Mouse (Mus musculus) 3134 (cell line): ENCODE data around the gene Stub1.

Experiments used
- DNase-seq: peaks from one replicate; pipeline ENCODE4 v3.0.0-alpha.2; 2011; ENCODE audit warnings: low spot score; ENCODE audit not compliant: insufficient read length; ENCODE audit errors: extremely low read depth

The Stub1 gene

DNA sequence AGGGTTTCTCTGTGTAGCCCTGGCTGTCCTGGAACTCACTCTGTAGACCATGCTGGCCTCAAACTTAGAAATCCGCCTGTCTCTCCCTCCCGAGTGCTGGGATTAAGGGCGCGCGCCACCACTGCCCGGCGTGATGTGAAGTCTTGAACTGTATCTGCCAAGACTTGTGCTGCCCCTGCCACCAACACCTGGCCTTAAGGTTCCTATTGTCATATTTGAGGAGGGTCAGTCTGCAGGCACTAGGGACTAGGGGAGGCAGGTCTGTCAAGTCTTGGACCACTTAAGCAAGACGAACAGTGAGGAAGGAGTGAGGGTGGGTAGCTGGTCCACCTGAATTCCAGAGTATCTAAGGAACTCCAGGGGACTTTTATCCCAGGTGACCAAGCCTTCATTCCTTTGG, 36.3 kb upstream of the Stub1 start:
- DNase-seq, result no peak

DNA sequence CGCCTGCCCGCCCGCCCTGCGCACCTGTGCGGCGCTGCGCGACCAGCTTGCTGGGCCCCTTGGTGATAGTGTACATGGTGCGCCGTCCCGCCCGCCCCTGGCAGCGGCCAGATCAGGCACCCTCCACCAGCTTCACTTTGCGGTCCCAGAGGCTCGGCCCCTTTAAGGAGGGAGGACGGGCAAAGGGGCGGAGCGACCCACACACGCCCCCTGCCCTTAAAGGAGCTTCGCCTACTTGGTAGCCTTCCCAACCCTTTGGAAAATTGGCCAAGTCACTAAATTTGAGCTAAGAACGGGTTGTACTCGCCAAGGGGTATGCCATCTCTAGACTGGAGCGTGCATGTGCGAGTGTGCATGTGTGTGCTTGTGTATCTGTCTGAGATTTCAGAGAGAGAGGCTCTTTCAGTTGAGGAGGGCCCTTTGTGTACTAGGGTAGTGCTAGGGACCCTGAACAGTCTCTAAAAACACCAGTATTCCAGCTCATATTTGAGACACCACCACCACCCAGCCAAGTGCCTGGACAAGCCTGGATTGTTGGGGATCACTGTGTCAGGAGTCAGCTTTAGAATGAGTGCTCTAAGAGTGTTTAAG, 35.5 kb upstream of the Stub1 start, which contains the start of gene Mcrip2:
Gene Mcrip2 (minus strand): TSS at position 164 of the 591 bp plus-strand sequence.
- peak; percentile 87 for DNase-seq

DNA sequence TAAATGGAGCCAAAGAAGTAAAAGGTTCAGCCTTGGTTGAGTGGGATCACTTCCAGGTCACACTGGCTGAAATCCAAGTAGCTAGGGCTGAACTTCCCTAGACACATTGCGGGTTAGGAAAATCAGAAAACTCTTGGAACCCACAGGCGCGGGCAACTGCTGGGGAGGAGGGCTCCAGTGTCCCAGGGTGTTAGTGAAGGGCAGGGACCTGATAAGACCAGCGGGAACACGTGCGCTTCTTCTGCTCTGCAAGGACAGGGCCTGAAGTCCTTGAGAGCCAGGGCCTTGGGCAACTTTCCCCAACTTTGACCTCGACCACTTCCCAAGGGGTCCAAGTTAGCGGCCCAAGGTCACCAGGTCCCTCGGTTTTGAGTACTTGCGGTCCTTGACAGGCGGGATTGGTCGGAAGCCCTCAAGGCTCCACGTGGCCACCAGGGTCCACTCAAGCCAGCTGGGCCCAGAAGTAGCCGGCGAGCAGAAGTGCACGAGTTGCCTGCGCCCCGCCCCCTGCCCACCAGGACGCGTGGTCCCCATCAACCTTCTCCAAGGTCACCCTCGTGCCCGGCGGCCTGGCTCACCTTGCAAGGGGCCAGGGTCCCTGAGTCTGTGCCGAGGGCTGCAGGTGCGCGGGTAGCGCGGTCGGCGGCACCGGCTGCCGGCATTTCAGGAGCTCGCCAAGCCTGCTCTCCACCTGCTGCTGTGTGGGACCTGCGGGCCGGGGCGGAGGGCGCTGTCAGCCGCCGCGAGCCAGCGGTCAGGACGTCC, 34.8 kb upstream of the Stub1 start:
- DNase-seq, result peak; percentile 84

DNA sequence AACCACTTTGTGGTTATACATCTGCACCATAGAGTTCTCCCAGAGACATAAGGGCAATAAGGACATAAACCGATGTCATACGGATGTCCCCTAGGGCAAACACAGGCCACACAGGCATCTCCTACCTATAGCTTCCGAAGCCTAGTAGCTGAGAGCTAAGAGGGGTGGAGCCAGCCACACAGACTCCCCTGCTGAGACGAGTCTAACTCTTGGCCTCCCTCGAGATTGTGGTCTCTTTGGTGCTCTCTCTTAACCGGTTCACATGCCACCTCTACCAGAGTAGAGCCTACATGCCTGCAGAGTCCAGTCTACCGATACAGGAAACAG, 34.3 kb upstream of the Stub1 start:
- no peak for DNase-seq

DNA sequence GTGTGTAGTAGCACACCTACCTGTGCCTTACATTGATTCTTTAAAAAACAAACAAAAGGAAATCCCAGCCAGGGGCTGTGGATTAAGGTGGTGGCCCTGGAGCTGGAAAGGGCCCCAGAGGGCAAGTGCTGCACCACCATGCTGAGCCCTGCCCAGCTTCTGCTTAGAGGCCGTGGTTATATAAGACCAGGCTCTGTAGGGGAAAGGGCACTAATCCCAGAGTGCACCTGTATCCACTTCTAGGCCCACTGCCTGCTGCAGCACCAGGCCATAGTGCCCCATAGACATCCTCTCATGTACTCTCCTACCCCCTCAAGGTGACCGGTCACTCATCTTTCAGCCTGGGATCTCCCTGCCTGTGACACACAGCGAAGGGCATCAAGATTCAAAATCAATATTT, 33.0 kb upstream of the Stub1 start:
- no peak for DNase-seq

DNA sequence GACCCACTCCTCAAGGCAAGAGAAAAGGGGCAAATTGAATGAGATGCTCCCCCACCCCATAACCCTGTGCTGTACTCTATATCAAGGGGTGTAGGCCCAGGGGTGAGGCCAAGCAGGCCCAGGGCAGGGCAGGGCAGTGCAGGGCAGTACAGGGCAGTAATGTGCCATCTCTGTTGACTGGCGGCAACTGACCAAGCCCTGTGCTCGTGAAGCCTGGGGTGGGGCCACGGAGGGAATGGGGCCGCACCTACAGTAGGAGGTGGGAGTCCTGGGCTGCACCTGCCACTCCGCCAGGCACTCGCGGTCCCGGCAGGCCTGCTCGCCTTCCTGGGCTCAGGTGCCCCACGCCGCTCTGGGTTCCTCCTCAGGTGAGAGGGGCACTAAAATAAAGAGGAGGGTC, 32.1 kb upstream of the Stub1 start:
- no peak for DNase-seq

DNA sequence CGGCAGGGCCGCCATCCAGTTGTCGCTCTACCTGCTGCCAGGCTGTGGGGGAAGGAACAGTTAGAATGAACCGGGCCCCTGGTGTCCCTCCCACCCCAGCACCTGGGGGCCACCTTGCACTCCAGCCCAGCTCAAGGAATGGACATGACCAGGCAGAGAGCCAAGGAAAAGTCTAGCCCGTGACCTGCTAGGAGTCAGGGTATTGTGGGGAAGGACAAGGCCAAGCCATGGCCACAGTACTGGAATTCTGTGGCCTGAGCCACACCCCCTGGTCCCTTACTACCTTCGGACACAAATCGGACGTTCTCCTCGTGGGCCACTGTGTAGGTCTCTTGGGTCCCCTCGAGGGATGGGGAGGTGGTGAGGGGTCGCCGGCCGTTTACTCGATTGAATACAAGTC, 31.1 kb upstream of the Stub1 start:
- no peak for DNase-seq

DNA sequence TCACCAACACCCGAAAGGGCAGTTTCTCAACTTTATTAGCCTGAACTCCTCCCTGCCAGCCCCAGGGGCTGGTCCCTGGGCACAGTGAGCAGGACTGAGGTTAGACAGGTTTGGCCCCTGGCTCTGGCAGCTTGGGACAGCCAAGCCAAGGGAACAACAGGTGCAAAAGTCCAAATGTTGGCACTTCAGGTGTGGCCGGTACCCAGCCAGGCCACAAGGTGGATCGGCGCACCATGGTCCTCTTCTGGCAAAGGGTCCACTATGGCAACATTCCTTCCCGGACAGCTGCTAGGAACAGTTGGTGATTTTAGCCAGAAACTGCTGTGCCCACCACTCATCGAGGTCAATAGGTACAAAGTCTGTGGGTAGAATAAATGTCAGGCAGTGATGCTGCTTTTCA, 30.5 kb upstream of the Stub1 start:
- no peak for DNase-seq

DNA sequence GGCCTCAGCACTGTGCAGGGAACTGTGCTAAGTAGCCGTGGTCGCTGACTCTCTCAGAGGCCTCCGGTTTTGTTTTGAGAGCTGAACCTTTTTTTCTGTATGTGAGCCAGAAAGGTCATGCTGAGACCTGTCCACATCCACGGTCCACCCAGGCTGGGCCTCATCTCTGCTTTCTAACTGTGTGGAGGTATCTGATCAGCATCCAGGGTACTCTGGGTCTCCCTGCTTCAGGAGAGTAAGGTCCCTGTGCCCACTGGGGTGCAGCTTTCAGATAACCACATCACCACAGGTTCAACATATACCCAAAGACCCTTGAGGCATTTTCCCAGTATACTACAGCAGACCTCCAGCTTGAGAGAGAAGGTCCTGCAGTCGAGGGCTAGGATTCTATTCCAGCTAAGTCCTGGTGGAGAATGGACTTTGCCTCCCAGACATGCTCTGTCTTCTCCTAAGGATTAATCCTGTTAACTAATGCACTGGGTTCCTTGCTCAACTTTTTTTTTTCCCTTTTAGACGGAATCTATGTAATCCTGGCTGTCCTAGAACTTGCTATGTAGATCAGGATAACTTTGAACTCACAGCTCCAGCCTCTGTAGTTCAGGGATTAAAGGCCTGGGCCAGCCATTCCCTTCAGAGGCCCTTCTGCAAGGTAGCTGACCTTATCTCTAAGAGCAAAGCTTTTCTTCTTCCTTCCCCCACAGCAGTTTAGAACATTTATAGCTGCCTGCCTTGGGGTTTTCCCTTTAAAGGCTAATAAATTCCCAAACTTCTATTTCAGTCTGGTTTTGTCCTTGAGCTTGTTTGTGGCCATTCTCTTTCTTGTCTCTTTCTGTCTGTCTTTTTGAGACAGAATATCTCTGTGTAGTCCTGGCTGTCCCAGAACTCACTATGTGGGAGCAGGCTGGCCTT, 28.8 kb upstream of the Stub1 start:
- DNase-seq, result no peak

DNA sequence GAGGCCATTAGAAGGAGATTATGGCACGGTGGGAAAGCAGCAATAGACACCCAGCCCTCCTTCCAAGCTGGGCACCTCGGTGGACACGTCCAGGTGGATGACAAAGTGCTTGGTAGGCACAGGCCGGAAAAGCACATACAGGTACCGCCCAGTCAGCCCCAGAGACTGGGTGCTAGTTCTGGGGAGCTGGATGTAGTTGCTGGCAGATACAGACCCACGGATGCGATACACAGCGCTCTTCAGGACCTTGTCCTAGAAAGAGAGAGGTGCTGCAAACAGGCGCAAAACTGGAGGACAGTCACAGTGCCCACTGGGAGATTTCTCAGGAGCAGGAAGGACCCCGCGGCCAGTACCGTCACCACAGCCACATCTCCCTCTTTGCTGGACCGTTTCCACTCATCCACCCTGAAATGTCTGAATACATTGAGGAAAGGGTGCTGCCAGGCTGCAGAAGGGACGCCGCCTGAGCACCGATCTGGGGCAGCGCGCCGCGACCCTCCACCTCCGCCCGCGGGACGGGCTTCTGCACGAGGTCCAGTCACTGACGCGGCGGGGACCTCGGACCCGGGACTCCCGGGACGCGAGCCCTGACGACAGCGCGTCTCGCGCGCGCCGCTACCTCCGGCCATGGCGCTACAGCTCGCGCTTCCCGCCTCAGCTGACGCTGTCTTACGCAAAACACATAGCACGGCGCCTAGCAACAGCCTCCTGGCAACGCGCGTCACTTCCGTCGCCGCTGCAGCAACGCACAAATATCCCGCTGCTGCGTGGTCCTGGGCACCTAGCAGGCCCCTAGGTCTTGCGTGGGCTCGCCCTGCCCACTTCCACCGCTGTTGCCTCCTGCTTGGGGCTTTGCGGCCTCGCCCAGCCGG, 27.9 kb upstream of the Stub1 start, which contains the start of gene Wdr90:
Gene Wdr90 (minus strand): TSS at position 670 of the 872 bp plus-strand sequence.
- peak; percentile 97 for DNase-seq

DNA sequence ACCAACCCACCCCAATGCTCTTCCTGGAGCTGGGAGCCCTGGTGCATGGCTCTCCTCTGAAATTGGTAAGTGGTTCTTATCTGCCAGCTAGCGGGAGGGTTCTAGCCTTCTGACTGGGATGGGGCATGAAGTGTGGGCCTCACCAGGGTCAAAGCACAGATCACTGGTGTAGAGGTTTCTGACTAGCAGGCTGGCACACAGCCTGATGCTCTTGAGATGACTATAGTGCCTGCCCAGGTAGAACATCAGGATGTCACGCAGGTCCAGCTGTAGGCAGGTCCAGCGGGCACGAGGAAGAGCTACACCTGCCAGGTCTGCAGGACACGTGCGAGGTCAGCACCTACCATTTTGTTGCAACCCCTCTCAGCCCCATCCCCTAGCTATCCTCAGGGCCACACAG, 27.0 kb upstream of the Stub1 start:
- no peak for DNase-seq

DNA sequence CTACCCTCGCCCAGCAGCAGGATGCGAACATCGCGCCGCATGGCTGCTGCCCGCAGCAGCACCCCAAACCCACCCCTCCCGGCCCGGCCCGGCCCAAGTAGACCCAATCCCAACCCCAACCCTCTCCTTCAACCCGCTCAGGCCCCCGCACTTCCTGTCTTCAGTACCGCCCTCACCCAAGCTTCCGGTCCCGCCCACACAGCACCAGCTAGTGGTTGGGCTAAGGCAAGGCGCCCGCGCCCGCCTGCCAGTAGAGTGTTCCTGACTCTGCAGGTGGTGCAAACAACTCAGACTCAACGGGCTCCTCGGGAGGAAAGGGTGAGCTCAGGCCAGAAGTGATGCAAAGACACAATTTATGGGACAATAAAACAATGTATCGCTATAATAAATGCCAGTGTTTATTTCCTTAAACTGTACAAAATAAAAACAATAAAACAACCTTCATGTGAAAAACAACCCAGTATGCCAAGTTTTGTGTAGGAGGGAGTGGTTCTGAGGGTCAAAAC, 11.2 kb upstream of the Stub1 start, which contains the start of gene Rhot2:
Gene Rhot2 (minus strand): TSS at position 456 of the 506 bp plus-strand sequence.
- peak; percentile 89 for DNase-seq

DNA sequence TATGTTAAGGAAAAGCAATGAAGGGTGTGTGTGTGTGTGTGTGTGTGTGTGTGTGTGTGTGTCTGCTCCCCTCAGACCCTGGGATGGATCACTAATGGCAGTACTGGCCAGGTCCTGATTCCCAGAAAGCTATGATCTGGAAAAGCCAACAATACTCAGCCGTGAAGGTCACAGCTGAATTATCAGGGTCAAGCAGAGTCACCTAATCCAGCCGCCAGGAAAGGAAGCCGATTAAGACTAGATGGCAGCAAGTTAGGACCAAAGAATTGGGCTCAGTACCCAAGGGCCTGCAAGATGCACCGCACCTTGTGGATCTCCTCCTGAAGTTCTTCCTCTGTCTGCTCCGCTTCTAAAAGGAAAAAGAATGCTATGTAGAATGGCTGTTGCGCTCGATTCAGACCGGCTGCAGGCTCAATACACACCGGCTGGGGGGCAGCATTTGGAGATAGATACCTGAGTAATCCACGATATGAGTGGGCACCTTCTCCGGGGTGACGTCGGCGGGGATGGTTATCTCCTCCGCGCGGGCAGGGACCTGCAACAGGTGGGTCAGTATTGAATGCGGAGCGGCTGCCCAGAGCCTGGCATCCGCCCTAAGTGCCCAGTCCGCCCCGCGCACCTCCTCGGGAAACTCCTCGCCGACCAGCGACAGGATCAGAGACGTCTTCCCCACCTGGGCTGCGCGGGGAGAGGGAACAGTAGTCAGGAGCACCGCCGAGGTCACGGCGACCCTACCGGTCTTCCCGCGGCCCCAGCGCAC, 10.6 kb upstream of the Stub1 start:
- no peak for DNase-seq

DNA sequence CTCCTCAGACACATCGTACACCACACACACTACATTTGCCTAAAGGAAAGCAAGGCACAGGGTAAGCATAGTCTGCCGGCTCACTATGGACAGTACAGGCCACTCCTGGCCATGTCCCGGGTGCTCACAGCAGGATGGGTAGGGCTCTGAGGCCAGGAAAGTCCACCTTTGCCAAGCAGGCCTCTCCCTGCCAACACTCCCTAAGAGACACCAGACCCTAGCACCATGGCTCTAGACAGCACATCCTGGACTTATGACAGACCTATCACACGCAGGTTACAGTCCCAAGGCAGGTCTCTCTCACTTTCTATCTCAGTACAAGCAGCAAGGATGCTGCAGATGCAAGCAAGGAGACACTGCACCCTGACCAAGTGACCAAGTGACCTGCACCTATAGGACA, 9.9 kb upstream of the Stub1 start:
- no peak for DNase-seq

DNA sequence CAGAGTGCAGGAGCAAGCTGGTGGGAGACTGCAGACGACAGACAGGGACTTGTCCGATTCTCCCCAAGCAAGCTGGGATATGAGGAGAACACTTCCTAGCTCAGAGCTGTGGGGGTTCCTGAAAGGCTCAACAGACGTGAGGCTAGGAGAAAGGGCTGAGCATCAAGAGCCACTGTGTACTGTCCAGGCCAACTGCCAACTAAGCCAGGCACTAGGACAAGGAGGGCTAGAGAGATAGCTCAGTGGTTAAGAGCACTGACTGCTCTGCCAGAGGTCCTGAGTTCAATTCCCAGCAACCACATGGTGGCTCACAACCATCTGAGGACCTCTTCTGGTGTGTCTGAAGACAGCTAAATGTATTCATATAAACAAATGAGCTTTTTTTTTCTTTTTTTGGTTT, 9.3 kb upstream of the Stub1 start:
- DNase-seq, result no peak

DNA sequence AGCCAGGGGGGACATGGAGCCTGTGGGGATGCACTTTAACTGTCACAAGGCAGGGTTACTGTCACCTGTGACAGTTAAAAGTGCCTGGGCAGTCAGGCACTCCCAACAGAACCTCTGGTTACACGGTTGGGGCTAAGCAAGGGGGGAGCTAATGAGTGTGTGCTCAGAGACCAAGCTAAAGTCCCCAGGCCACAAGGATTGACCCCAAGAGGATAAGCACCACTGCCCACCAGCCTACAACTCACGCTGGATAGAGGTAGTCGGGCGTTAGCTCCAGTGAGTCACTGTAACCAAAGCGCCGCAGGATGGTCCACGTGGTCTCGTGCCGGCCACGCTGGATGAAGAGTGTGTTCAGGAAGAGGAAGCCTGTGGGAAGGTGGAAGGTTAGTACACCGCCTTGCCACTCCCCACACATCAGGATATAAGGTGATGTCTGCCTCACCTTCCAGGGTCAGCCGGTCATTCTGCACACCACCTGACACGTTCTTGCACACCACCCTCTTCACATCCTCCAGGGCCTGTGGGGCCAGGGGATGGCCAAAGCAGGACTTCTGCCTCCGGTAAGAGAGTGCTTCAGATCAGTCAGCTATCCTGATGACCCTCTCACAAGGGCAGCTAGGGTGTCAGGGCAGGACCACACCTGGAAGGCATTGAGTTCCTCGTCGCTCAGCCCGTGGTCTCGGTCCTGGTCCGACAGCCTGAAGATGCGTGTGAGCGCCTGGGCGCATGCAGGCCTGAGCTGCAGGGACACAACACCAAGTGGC, 8.1 kb upstream of the Stub1 start, which contains the start of gene Gm20683:
Gene Gm20683 (minus strand): TSS at position 647 of the 764 bp plus-strand sequence.
- DNase-seq, result no peak

DNA sequence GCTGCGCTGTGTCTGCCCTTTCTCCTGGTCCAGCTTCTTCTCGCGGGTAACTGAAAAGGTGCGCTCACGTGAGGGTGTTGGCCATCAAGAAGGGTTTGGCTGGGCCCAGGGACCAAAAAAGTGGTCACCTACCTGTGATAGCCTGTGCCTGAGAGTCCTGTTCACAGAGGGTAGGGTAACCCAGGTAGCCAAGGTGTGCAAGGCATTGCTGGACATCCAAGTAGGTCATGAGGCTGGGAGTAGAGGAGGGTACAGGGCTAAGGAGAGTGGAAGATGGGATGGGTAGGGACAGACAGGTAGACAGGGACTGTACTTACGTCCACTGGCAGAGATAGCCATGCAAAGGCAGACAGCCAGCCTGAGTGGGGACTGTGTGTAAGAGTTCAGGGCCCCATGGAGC, 7.3 kb upstream of the Stub1 start:
- DNase-seq, result no peak

DNA sequence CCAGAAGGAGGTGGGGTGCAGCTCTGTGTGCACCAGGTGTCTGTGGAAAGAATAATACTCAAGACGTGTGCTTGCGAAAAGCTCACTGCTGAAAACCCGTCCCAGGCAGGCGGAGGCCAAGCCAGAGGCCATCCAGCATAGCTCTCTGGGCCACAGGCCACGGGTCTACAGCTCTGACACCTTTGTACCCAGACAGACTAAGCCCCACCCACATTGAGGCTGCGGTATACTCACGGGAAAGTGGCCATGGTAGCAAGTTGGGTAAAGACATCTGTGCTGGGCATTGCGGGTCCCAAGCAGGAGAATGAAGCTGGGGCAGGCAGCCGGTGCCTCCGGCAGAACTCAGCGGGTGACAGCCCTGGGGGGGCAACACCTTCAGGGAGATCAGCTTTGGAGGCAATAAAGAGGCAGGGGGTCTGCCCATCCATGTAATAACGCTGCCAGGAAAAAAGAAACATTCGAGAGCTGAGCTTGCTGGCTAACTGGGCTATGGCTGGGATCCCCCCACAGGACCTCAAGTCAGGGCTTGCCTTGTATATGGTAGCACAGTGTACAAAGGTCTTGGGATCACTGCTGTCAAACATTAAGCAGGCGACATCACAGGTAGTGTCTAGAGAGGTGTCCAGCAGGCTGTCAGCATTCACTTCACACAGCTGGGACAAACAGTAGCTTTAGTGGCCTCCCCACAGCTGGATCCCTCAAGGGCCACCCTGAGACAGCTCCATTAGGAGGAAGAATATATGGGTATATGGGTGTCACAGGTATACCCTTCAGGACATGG, 6.4 kb upstream of the Stub1 start:
- no peak for DNase-seq
